Mouse (Mus musculus) 3T3-L1 (cell line): Measurements from ENCODE around the gene Xpo5.

Experiments used
- DNase-seq: peaks from one replicate; pipeline ENCODE4 v3.0.0-alpha.2; 2015; ENCODE audit warnings: low read depth, low spot score

The Xpo5 gene

DNA sequence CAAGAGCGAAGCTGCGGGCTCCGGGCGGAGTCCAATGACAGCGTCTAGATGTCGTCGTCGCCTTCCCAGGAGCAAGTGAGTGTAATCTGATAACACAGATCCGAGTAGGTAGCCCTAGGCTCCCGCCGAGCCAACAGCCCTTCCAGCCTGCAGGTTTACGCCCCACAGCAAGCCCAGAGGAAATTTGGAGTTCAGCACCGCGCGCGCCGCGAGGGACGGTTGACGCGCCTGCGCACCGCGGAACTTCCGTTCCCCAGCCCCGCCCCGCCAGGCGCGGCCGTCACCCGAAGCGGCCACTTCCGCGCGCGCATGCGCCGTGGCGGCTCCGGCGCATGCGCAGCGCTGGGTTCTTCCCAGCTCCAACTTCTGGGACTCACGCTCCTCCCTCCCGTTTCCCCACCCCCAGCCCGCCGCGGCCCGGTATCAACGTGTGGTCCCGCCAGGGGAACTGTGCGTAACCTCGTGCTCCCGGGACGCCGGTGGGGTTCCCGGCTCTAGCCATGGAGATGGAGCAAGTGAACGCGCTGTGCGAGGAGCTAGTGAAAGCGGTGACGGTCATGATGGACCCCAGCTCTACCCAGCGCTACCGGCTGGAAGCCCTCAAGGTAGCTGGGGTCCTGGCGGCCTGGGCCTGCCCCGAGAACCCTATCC, at the start of gene Xpo5, which contains the start of gene Polh:
Gene Xpo5, plus strand, starts transcription at position 362 of the 651 bp plus-strand sequence.
Gene Polh, minus strand, starts transcription at position 225 of the 651 bp plus-strand sequence.
- DNase-seq = peak; percentile 92

DNA sequence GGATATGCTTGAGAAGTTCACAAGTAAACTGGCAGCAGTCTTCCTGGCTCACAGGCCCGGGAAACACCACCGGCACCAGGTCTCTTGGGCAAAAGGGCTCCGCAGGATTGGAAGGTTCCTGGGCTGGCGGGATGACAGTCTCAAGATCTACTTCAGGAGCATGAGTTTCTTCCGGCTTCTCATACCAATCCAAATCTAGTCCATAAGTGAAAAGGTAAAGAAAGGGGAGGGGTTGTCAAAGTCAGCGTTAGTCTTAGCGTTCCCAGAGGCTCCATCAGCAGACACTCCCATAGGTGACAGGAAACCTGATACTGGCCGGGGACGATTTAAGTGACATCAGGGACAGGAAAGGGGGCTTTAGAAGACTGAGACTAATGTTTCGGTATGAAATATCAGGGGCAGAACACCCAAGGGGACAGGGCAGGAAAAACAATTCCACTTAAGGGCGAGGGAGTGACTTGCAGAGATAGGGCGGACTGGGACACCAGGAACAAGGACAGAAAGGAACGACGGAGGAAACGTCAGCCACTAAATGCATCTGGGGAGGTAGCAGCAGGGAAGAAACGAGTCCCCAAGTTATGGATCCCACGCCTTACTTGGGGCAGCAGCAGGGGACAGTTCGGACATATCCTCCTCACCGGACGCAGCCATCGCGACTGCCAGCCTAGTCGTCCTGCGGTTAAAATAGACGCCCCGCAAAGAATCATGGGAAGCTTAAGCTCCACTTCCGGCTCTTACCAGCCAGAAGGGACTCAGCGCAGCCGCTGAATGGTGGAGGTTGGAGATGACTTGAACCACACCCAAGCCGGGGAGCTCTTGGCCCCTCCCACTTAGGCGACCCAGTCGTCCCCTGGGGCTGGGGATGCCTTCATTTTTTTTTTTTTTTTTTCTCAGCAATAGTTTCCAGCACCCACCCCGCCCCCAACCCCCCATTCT, 49.5 kb upstream of the Xpo5 start, which contains the start of gene Mad2l1bp:
Gene Mad2l1bp, minus strand, starts transcription at position 707 of the 936 bp plus-strand sequence.
- peak; percentile 96 for DNase-seq

DNA sequence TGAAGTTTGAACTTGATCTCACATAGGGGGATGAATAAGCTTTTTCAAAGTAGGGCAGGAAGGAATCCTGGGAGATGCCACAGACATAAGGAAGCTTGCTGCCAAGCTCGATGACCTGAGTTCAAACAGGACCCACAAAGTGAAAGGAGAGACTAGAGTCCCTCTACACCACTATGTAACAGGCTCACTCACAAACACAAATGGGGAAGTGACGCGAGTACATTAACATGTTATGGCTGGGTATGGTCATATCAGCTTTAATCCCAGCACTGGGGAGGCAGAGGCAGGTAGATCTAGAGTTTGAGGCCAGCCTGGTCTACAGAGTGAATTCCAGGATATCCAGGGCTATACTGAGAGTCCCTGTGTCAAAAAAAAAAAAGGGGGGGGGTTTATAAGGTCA, 48.2 kb upstream of the Xpo5 start:
- DNase-seq = no peak

DNA sequence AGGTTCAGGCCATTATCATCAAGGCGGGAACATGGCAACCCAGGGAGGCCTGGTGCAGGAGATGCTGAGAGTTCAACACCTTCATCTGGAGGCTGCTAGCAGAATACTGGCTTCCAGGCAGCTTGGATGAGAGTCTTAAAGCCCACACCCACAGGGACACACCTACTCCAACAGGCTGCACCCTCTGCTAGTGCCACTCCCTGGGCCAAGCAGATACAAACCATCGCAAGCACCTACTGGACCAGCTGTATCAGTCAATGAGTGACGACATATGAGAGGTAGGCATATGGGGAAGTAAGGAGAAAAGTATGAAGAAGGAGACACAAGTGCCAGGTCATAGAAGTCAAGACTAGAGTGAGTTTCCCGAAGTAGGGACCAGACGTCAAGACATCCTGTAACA, 45.9 kb upstream of the Xpo5 start:
- no peak for DNase-seq

DNA sequence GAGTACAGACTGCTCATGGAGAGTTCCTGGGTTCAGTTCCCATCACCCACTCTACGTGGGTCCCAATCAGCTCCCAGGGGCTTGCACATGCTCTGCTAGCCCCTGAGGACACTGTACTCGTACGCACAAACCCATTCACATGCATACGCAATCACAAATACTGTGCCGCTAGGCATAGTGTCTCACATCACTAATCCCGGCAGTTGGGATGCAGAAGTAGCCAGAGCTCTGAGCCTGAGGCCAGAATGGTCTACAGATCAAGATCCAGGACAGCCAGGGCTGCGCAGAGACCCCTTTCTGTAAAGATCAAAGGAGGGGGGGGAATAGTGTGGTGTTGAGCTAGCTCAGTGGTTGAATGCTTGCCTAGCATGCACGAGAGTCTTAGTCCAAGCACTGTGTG, 45.5 kb upstream of the Xpo5 start:
- no peak for DNase-seq

DNA sequence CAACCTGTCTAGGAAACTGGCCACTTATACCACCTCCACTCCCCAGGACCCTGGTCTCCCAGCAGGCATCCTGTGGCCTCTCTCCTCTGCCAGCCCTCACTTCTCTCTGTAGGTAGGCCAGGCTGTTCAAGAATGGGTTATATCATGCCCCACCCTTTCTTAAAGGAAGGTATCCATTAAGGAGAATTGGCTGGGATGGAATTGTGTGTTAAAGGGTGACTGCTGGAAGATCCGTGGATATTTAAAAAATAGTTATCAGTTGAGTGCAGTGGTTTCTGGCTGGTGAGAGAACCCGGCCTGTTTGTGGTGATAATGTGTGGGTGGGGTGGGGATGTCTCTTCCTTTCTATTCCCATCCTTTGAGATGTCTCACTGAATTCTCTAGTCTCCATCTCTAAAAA, 43.3 kb upstream of the Xpo5 start:
- DNase-seq = no peak

DNA sequence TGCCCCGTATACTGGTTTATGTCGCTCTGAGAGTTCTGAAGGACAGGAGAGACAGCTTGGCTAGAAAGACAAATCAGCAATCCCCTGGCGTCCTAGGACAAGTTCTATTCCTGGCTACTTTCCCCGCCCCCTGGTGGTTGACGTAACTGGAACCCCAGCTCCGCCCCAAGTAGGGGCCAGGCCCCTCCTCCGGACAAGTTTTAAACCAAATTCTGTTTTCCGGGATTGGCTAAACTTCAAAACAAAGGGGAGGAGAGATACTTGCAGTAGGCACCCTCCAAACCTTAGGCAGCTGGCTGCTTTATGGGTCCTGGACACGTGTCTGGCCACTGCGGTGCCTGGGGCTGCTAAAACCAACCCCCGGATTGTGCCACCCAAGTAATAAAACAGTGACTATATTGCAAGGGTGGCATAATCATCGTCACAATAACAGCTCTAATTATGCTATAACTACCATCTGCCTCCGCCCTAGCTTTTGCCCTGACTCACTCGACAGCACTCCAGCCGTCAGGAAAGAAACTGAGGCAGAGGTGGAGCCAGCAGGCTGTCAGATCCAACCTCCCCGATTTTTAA, 42.4 kb upstream of the Xpo5 start:
- DNase-seq = peak; percentile 97

DNA sequence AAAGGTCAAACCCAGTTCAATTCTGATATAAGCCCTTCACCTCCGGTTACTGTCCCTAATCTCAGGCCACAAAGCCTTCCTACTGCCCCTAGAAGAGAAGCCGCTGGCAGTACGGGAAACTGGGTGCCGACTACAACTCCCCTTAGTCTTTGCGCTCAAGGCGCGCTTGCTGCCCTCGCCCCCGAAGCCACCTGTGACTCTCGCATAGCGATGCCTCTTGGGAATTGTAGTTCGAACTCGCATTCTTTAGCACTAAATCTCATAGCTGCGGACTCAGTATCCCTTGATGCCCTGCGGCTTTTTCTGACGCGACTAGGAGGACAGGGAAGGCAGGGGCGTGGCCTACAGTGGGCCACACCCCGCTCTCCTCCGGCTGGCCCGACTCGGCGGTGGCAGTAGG, 41.9 kb upstream of the Xpo5 start, which contains the start of gene Gtpbp2:
Gene Gtpbp2, plus strand, starts transcription at position 347 of the 400 bp plus-strand sequence.
- DNase-seq = peak; percentile 100

DNA sequence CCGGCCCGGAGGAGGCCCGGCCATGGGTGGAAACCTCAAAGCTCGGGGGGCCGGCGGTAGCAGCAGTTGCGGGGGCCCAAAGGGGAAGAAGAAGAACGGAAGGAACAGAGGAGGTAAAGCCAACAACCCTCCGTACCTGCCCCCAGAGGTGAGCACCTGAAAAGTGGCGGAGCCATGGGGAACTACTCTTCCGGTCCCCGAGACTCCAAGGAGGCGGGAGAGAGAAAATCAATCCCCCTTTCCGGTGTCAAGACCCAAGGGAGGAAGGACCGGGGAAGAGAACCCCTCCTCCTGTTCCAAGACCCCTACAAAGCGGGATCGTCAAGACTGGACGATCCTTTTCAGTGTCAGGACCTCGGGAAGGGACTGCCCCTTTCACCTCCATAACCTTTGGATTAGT, 41.4 kb upstream of the Xpo5 start:
- DNase-seq = peak; percentile 51

DNA sequence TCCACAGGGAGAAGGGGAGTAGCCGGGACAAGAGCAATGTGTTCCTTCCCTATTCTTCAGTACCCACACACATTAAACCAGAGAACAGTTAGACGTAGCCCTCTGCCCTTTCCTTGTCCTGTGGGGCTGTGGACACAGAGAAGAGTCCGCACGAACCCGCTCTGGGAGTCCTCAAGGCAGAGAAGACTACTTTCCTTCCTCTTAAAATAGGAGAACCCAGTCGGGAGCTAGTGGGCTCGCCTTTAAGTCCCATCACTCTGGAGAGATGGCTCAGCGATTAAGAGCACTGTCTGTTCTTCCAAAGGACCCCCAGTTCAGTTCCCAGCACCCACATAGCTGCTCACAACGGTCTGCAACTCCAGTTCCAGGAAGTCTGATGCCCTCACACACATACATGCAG, 40.9 kb upstream of the Xpo5 start:
- no peak for DNase-seq

DNA sequence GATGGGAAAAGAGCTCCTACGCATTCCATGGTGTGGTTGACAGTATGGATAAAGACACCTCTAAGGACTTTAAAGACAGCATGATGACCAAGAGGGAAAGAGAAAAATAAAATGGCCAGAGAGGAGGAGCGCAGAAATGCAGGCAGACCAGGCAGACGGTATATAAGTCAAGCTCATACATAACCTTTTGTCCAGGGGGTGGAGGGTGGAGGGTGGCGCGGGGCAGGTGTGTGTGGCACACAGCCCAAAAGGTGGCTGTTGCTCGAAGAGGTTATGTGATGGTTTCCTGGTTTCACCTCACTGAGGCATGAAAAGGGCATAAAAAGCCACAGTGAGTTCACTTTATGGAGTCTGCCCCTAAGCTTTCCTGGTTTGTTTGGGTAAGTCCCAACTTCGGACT, 40.0 kb upstream of the Xpo5 start:
- no peak for DNase-seq

DNA sequence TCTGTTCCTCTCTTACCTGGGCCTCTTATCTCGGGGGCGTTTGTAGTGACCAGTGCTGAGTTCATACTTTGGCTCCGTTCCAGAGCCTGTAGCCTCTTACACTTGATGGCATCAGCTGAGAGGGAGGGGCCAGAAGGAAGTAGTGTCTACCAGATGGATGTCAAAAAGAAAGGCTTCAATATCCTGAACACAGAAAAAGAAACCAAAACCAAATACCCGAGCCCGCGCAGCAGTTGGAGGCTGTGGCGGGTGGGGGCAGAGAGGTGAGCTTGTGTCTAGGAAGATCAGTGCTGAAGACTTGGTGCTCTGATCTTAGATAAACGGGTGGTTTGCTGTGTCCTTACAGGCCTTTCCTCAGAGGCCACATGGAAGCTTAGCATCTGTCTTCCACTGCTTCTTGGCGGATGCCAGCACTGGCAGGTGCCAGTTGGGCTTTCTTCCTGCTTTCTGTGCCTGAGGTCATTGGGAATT, 39.6 kb upstream of the Xpo5 start:
- peak; percentile 52 for DNase-seq

DNA sequence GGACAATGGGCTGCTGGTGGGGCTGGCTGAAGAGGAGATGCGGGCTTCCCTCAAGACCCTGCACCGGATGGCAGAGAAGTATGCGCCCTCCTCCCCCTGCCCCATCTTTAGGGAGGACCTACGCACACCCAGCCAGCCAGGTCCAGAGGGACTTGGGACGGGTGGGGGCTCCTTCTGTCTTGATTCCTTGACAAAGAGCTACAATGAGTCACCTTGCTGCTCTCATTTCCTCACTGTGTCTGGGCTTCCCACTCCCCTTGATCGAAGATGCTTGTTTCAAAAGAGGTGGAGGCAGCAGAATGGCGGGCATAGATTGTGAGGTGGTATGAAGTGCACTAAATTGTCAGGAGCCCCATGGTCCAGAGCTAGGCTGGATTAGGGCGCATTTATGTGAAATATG, 38.3 kb upstream of the Xpo5 start:
- no peak for DNase-seq

DNA sequence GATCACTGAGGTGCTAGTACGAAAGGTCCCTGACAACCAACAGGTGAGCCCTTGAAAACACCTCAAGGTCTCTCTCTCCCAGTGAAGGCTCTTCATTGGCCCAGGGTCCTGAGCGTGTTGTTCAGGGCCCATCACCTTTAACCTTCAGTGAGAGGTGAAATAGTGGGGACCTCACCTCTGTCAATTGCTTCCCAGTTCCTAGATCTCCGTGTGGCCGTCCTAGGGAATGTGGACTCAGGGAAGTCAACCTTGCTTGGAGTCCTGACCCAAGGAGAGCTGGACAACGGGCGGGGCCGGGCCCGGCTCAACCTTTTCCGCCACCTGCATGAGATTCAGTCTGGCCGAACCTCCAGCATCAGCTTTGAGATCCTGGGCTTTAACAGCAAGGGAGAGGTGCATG, 37.8 kb upstream of the Xpo5 start:
- no peak for DNase-seq

DNA sequence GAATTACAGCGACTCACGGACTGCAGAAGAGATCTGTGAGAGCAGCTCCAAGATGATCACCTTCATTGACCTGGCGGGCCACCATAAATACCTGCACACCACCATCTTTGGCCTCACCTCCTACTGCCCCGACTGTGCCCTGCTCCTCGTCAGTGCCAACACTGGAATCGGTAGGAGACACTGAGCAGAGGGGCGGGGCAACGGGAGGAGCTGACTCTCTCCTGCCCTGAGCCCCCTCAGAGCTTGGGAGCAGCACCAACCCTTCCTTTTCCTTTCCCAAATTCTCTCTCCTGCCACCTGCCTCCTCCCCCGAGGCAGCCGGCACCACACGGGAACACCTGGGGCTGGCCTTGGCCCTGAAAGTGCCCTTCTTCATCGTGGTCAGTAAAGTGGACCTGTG, 37.1 kb upstream of the Xpo5 start:
- no peak for DNase-seq

DNA sequence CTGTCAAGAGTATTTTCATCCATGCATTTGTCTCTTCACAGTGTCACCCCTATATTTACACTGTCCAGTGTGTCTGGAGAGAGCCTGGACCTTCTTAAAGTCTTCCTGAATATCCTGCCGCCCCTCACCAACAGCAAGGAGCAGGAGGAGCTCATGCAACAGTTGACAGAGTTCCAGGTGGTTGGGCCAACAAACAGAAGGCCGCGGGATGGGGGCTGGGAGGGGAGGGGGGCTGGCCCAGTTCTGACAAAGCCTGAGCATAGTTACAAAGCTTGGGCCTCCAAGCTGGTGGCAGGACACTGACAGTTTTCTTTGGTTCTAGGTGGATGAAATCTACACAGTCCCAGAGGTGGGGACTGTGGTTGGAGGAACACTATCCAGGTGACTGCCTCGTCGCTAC, 36.3 kb upstream of the Xpo5 start:
- DNase-seq = no peak

DNA sequence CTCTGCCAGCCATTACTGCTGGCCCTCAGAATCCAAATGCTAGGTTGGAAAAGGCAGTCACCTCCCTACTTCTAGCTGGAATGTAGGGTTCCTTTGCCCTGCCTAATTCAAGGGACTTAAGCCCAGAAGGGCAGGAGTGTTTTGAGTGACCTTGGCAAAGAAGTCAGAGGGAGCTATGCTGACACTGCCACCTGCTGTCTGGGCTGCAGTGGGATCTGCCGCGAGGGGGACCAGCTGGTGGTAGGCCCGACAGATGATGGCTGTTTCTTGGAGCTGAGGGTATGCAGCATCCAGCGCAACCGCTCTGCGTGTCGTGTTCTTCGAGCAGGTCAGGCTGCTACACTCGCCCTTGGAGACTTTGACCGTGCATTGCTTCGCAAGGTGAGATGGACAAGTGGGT, 35.6 kb upstream of the Xpo5 start:
- no peak for DNase-seq

DNA sequence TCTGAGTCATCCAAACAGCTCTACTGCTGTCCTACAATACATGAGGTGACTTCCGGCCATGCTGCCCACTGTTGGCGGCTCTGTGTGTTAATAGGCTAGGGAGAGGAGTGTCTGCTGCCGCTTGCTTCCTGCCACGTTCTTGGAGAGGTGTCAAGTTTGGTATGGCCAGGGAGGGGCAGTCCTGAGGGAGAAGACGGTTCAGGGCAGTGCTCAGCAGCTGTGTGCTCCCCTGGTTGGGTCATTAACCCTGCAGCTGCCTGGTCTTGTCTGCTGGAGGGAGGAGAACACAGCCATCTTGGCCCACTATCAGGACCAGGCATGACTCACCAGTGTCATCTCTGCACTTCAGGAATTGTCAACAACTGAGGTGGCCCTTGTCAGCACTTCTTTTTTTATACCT, 34.3 kb upstream of the Xpo5 start:
- peak; percentile 56 for DNase-seq

DNA sequence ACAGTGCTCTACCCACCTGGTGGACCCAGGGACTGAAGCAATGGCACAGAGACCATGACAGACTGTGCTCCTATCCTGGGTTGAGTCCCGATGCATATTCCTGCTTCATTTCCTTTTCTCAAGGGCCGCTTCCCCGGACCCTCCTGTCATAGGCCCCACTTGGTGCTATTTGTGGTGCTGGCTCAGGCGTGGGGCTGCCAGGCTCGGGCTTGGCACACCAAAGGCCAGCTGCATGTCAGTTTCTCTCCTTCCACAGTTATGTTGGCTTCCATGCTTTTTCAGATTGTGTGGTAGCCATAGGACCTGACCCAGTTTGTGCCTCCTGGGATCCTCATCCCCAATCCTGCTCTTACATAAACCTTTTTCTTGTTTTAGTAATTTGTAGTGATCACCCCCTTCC, 33.8 kb upstream of the Xpo5 start:
- DNase-seq = no peak

DNA sequence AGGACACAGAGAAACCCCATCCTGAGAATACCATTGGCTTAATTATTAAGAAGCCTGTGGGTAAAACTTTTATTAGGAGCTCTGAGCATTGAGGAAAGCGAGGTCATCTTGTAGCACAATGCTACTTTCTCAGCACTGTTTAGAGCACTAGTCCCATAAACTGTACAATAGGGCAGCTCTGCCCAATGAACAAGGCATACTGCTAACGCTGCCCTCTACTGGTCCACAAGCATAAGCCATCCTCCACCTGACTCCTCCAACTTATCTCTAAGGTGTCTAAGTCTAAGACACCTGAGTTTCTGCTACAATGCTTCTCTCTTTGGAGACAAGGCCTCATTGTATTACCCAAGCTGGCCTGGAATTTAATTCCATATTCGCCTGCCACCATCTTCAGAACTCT, 32.0 kb upstream of the Xpo5 start:
- peak; percentile 68 for DNase-seq

DNA sequence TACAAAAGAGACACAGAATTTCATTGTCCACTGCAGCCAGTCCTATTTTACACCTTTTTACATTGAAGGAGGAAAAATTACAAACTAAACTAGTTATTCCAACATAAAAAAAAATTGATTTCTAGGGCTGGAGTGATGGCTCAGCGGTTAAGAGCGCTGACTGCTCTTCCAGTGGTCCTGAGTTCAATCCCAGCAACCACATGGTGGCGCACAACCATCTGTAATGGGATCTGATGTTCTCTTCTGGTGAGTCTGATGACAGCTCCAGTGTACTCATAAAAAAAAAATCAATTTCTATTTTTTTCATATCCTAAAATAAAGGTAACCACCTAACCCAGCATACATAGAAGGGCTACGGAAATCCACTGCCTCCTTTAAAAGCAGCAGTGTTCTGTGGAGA, 20.3 kb upstream of the Xpo5 start:
- peak; percentile 43 for DNase-seq

DNA sequence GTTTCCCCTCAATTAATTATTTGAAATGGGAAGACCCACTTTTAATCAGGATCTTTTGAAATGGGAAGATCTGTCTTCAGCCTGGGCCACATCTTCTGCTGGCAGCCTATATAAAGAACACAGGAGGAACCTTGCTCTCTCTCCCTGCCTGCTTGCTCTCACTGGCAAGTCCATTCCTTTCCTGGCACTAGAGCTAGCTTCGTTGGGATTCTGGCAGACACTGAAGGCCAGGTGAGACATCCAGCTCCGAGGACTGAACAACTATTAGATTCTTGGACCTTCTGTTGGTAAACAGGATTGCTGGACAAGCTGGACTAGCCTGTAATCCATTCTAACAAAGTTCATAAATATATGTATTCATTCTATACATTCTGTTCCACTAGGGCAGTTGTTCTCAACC, 13.8 kb upstream of the Xpo5 start:
- no peak for DNase-seq
